Mouse (Mus musculus) CH12.LX (cell line): ENCODE data around the gene Gm26992. TPM values are rescaled to one million over a fixed set of nuclear protein-coding genes. Genes with fewer than 3 reads are reported as not detected.

Experiments used
- DNase-seq: peaks from one replicate; pipeline ENCODE4 v3.0.0-alpha.2; 2013; ENCODE audit errors: extremely low read depth
- H3K27ac ChIP-seq: 2 replicates; pipeline ENCODE4 v1.5.1; 2012; ENCODE audit warnings: low read depth, mild to moderate bottlenecking, control low read depth, moderate library complexity; ENCODE audit not compliant: insufficient read depth
- H3K27me3 ChIP-seq: replicated peaks from 2 replicates; pipeline ENCODE3; 2012; ENCODE audit warnings: inconsistent platforms
- H3K36me3 ChIP-seq, 2 experiments: replicated peaks in 1 of 2; 2 replicates each; pipeline versions ENCODE3 to v1.6.1; 2012; ENCODE audit warnings: inconsistent platforms in 1 of 2, low read length in 1 of 2, mild to moderate bottlenecking in 1 of 2, mixed read lengths in 1 of 2, moderate library complexity in 1 of 2; ENCODE audit not compliant: control insufficient read depth in 1 of 2, insufficient read depth in 1 of 2
- H3K4me1 ChIP-seq, 2 experiments: 2 replicates each; pipeline ENCODE4 v1.6.1; 2012; ENCODE audit warnings: inconsistent platforms in 1 of 2, moderate library complexity in 1 of 2; ENCODE audit not compliant: insufficient read depth in 2 of 2, control insufficient read depth in 1 of 2
- H3K4me2 ChIP-seq: 2 replicates; pipeline ENCODE4 v1.6.1; 2012; ENCODE audit warnings: low read depth, mild to moderate bottlenecking, control low read depth; ENCODE audit not compliant: poor library complexity, insufficient read depth, severe bottlenecking
- H3K4me3 ChIP-seq, 3 experiments: fragments of 150-350 bp in 1 of 3; sonication (generic) in 1 of 3; replicated peaks in 1 of 3; 2 replicates each; pipeline versions ENCODE3 to v1.5.1; 2011 to 2012; ENCODE audit warnings: low read depth in 2 of 3, low read length in 2 of 3, mild to moderate bottlenecking in 2 of 3, moderate library complexity in 2 of 3, control low read depth in 1 of 3, improper control_type of control experiment in 1 of 3, inconsistent platforms in 1 of 3, mixed read lengths in 1 of 3; ENCODE audit not compliant: poor library complexity in 1 of 3
- H3K79me2 ChIP-seq: replicated peaks from 2 replicates; pipeline ENCODE4 v1.6.1; 2012; ENCODE audit warnings: mild to moderate bottlenecking, moderate library complexity; ENCODE audit not compliant: control insufficient read depth, poor library complexity, insufficient read depth, severe bottlenecking; ENCODE audit errors: extremely low read depth
- H3K9ac ChIP-seq: 2 replicates; pipeline ENCODE4 v1.6.1; 2012; ENCODE audit warnings: low read depth, mild to moderate bottlenecking, control low read depth, moderate library complexity; ENCODE audit not compliant: insufficient read depth
- H3K9me3 ChIP-seq: replicated peaks from 2 replicates; pipeline ENCODE3; 2012; ENCODE audit warnings: low read length, inconsistent platforms, mixed read lengths
- CHD1 ChIP-seq: IDR thresholded peaks from 2 replicates; pipeline ENCODE4 v1.6.1; 2012; ENCODE audit warnings: low read depth, low read length, improper control_type of control experiment, inconsistent platforms
- E2F4 ChIP-seq: IDR thresholded peaks from 2 replicates; pipeline ENCODE4 v1.6.1; 2011; ENCODE audit warnings: low read depth, low read length, improper control_type of control experiment; ENCODE audit not compliant: insufficient replicate concordance
- ETS1 ChIP-seq: conservative IDR thresholded peaks from 2 replicates; pipeline ENCODE4 v1.6.1; 2012; ENCODE audit warnings: low read depth, mild to moderate bottlenecking, inconsistent platforms, low read length, improper control_type of control experiment, moderate library complexity
- IRF4 ChIP-seq: IDR thresholded peaks from 2 replicates; pipeline ENCODE4 v1.6.1; 2014; ENCODE audit warnings: low read depth, mild to moderate bottlenecking, inconsistent platforms, low read length, improper control_type of control experiment
- JUN ChIP-seq: IDR thresholded peaks from 2 replicates; pipeline ENCODE4 v1.6.1; 2011; ENCODE audit warnings: low read depth, mild to moderate bottlenecking, low read length, improper control_type of control experiment, moderate library complexity; ENCODE audit not compliant: insufficient read depth
- MEF2A ChIP-seq: IDR thresholded peaks from 2 replicates; pipeline ENCODE4 v1.6.1; 2014; ENCODE audit warnings: low read depth, mild to moderate bottlenecking, inconsistent platforms, low read length, improper control_type of control experiment, borderline replicate concordance
- NRF1 ChIP-seq: IDR thresholded peaks from 2 replicates; pipeline ENCODE4 v1.6.1; 2014; ENCODE audit warnings: low read depth, mild to moderate bottlenecking, inconsistent platforms, low read length, improper control_type of control experiment, moderate library complexity
- PAX5 ChIP-seq: IDR thresholded peaks from 2 replicates; pipeline ENCODE4 v1.6.1; 2012; ENCODE audit warnings: low read length, inconsistent platforms, mixed read lengths
- POLR2A ChIP-seq: IDR thresholded peaks from 2 replicates; pipeline ENCODE4 v1.6.1; 2011; ENCODE audit warnings: low read depth, mild to moderate bottlenecking, improper control_type of control experiment, low read length
- POLR2AphosphoS2 ChIP-seq: IDR thresholded peaks from 2 replicates; pipeline ENCODE4 v1.6.1; 2011; ENCODE audit warnings: low read depth, low read length, improper control_type of control experiment
- RCOR1 ChIP-seq: conservative IDR thresholded peaks from 2 replicates; pipeline ENCODE4 v1.6.1; 2012; ENCODE audit warnings: low read depth, mild to moderate bottlenecking, inconsistent platforms, low read length, improper control_type of control experiment
- UBTF ChIP-seq: IDR thresholded peaks from 2 replicates; pipeline ENCODE4 v1.6.1; 2012; ENCODE audit warnings: low read depth, mild to moderate bottlenecking, inconsistent platforms, low read length, improper control_type of control experiment, moderate library complexity
- USF2 ChIP-seq: conservative IDR thresholded peaks from 2 replicates; pipeline ENCODE4 v1.6.1; 2011; ENCODE audit warnings: low read depth, low read length, improper control_type of control experiment
- ZC3H11A ChIP-seq: IDR thresholded peaks from 2 replicates; pipeline ENCODE4 v1.6.1; 2012; ENCODE audit warnings: low read depth, mild to moderate bottlenecking, inconsistent platforms, low read length, improper control_type of control experiment
- ZKSCAN1 ChIP-seq: IDR thresholded peaks from 2 replicates; pipeline ENCODE4 v1.6.1; 2012; ENCODE audit warnings: low read depth, inconsistent platforms, low read length, improper control_type of control experiment, borderline replicate concordance
- ZMIZ1 ChIP-seq: IDR thresholded peaks from 2 replicates; pipeline ENCODE4 v1.6.1; 2012; ENCODE audit warnings: low read depth, mild to moderate bottlenecking, inconsistent platforms, low read length, improper control_type of control experiment
- dilution Hi-C: fragments of 300-500 bp; cut with MboI; formaldehyde crosslinking; loops from 2 replicates; pipeline ENCODE4 v1.14.3; 2020; ENCODE audit warnings: low sequenced_read_pairs; ENCODE audit not compliant: extremely low pct_unique_long_range_greater_than_20kb, extremely low pct_ligation_motif_present
- in situ Hi-C: fragments of 300-500 bp; cut with MboI; formaldehyde crosslinking; loops from 3 replicates; pipeline ENCODE4 v1.14.3; 2019; ENCODE audit warnings: low sequenced_read_pairs, low pct_ligation_motif_present, low pct_unique_long_range_greater_than_20kb, mixed read lengths
- polyA plus RNA-seq: library from polyadenylated mRNA; unstranded; fragments of >175 nt; gene quantifications from 2 replicates; pipeline ENCODE4 v1.2.1, GENCODE M21; 2012; ENCODE audit warnings: low read depth; ENCODE audit not compliant: insufficient read length
- total RNA-seq, 2 experiments: library from RNA; depleted of rRNA; stranded (reverse); fragments of 300-350 nt in 1 of 2; fragments of >200 nt in 1 of 2; gene quantifications; 2 replicates each; pipeline ENCODE4 v1.2.3; 2012 to 2014

Gene Gm26992
- total and polyA plus RNA-seq, 3 experiments = not detected

GRCm38 (mm10) chrX:103432293-103432692 is 10.5 kb downstream of the Gm26992 start:
- dilution Hi-C loops (no loop called here), in situ Hi-C loops (loop anchor here (25.0 kb wide), 1 partner anchor 170 kb away; no protein-coding TSS in a partner anchor)
- no peak overlapping the region for H3K9ac ChIP-seq
- TF ChIP-seq MEF2A (no peak), ZC3H11A (no peak), IRF4 (no peak), PAX5 (no peak), POLR2A (no peak), ZKSCAN1 (no peak), UBTF (no peak), POLR2AphosphoS2 (no peak), ZMIZ1 (no peak), CHD1 (no peak), USF2 (no peak)
- H3K79me2 ChIP-seq = no peaks in the 10 kb centered on the region
- DNase-seq = no peak
- H3K36me3 ChIP-seq = no peaks in the 10 kb centered on the region
- H3K27me3 ChIP-seq = no peaks in the 10 kb centered on the region
- no peaks in the 10 kb centered on the region for H3K4me1 ChIP-seq
- H3K9me3 ChIP-seq = no peaks in the 10 kb centered on the region
- H3K4me3 ChIP-seq = no peak overlapping the region
- no peak overlapping the region for H3K4me2 ChIP-seq
- H3K27ac ChIP-seq = no peak overlapping the region

- no peak overlapping the region for H3K9ac ChIP-seq
- H3K27me3 ChIP-seq = no peaks in the 10 kb centered on the region
- no peaks in the 10 kb centered on the region for H3K4me1 ChIP-seq
- no peaks in the 10 kb centered on the region for H3K79me2 ChIP-seq
- no peak overlapping the region for H3K27ac ChIP-seq
- no peaks in the 10 kb centered on the region for H3K9me3 ChIP-seq
- H3K4me3 ChIP-seq = no peak overlapping the region
- dilution Hi-C loops (no loop called here), in situ Hi-C loops (loop anchor here (25.0 kb wide), 1 partner anchor 176 kb away; no protein-coding TSS in a partner anchor)
- H3K36me3 ChIP-seq = no peaks in the 10 kb centered on the region
- H3K4me2 ChIP-seq = no peak overlapping the region
- no peak for TF ChIP-seq ETS1
- TF ChIP-seq ZMIZ1 = no peak
- no peak for TF ChIP-seq PAX5
- no peak for TF ChIP-seq JUN
- no peak for TF ChIP-seq UBTF
- TF ChIP-seq POLR2AphosphoS2 = no peak
- TF ChIP-seq NRF1 = no peak
- TF ChIP-seq RCOR1 = no peak
- TF ChIP-seq E2F4 = no peak
- DNase-seq = no peak
Observed at GRCm38 (mm10) chrX:103438023-103438422, 16.2 kb downstream of the Gm26992 start.
